Mouse (Mus musculus) MN1 (cell line): ENCODE data around the gene Luc7l3.

Source experiments
- DNase-seq: peaks from one replicate; pipeline ENCODE4 v3.0.0-alpha.2; 2016; ENCODE audit warnings: low spot score

Gene Luc7l3

DNA sequence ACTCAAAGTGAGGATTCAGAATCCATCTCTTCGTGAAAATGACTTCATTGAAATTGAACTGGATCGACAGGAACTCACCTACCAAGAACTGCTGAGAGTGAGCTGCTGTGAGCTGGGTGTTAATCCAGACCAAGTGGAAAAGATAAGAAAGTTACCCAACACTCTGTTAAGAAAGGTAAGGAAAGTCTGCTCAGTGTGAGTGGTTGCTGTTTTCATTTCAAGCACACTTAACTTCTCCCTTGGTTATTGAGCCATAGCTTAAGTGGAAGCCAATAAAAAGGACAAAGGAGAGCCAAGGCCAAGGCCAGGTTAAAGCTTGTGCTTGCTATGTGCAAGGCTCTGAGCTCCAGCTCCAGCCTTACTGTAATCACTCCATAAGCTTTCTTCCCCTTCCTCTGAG lies 16.6 kb upstream of the Luc7l3 start:
- DNase-seq = no peak

GRCm38 (mm10) chr11:94336551-94336950 lies 14.8 kb upstream of the Luc7l3 start:
- no peak for DNase-seq

DNA sequence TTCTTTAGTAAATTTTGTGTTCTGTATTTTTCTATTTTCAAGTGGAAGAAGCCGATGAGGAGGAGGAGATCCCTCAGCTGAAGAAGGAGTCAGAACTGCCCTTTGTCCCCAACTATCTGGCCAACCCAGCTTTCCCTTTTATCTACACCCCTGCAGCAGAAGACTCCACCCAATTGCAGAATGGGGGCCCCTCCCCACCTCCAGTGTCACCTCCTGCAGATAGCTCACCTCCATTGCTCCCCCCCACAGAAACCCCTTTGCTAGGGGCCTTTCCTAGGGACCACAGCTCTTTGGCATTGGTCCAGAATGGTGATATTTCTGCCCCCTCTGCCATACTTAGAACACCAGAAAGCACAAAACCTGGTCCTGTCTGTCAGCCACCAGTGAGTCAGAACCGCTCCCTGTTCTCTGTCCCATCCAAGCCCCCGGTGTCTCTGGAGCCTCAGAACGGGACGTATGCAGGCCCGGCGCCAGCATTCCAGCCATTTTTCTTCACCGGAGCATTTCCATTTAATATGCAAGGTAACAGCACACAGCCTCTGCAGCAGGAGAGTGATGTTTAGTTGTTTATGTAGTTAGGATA lies 12.7 kb upstream of the Luc7l3 start:
- no peak for DNase-seq

- no peak for DNase-seq
Measured at GRCm38 (mm10) chr11:94332726-94333125, 10.9 kb upstream of the Luc7l3 start.

- DNase-seq = no peak
Measured at GRCm38 (mm10) chr11:94330211-94330610, 8.4 kb upstream of the Luc7l3 start.

DNA sequence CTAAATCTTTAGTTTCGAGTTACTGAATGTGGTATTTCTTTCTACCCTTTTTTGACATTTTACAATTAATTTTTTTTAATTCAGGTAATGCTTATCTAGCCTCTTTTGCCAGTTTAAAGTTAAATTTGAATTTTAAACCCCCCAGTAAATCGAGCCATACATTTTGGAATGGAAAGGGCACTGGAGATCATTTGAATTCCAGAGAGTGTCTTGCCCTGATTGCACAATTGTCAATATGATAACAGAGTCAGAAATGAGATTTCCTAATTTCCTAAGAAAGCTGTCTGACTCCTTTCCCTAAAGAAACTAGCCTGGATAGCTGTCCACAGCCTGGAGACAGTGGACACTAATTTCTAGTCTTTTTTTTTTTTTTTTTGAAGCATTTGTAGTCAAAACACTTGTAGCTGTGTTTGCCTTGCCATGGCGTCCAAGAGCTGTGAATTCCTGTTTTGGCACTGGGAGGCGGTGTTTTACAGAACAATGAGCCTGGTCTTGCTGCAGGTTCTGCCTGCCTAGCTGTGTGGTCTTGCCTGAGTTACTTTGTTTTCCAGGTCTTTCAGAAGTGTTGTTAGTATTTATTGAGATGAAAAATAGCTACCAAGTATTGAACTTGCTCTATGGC lies 7.6 kb upstream of the Luc7l3 start:
- DNase-seq = peak; percentile 74

DNA sequence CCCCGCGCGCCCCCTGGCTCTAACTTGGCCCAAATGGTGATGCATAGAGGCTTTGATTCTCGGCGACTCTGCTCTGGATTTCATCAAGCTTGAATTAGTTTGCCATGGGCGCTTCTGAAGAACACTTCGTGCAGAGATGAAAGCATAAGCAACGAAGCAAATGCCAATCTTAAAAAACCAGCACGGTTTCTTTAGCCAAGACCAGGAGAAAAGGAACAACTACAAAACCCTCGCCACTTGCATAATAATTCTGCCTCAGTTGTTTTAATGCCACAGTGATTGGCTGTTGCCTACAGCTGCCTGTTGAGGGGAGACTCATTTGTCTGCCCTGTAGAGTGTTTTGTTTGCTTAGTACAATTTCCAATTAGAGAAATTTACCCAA lies 6.8 kb upstream of the Luc7l3 start:
- DNase-seq = peak; percentile 58

- peak; percentile 97 for DNase-seq
Measured at GRCm38 (mm10) chr11:94327693-94328643, 6.2 kb upstream of the Luc7l3 start, which contains the start of gene Ankrd40. Gene Ankrd40 (plus strand): TSS chr11:94328001.

- DNase-seq = peak; percentile 61
Measured at GRCm38 (mm10) chr11:94326961-94327411, 5.2 kb upstream of the Luc7l3 start.

DNA sequence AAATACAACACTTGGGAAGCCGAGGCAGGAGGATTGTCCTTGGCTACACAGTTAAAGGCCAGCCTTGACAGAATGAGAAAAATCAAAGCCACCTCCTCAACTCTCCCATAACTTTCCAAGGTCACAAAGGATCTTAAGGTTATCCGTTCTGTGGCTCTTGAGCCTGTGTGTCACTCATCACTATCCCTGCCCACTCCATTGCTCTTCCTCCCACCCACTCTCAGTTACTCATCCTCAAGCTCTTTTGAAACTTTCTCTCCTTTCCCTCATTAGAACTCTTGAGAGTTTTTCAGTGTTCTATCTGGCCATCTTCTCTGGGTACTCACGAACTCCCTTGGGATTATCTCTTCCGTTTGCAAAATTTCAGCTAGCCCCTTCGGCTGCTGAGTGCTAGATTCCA lies 2.8 kb upstream of the Luc7l3 start:
- DNase-seq = no peak

- DNase-seq = no peak
Measured at GRCm38 (mm10) chr11:94323271-94323925, 1.6 kb upstream of the Luc7l3 start.

DNA sequence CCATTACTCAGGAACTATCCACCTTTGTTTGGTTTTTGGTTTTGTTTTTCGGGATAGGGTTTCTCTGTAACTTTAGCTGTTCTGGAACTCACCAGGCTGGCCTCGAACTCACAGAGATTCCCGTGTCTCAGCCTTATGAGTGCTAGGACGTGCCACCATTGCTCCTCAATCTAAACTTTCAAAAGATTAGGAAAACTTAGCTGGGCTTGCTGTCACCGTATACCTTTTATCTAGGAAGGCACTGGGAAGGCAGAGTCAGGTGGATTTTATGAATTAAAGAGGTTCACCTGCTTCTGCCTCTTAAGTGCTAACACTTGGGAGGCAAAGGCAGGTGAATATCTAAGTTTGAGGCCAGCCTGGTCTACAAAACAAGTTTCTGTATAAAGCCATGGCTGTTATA lies 848 bp upstream of the Luc7l3 start:
- DNase-seq = no peak

GRCm38 (mm10) chr11:94320969-94321930 lies 538 bp downstream of the Luc7l3 start:
- DNase-seq = peak; percentile 30

- DNase-seq = no peak
Measured at GRCm38 (mm10) chr11:94318056-94318455, 3.7 kb downstream of the Luc7l3 start.

DNA sequence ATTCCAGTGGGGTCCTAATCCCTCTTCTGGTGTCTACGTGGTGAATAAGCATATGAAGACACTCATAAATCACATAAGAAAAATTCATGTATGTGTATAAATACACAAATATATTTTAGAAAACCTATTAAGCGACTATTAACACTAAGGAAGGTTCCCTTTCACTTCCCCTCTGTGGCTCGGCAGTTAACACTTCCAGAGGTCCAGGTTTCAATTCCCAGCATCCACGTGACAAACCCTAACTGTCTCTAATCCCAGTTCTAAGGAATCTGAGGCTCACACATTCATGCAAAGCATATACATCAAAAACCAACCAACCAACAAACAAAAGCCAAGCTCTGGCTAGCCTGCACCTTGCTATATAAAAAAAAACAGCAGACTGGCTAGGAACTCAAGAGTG lies 4.3 kb downstream of the Luc7l3 start:
- no peak for DNase-seq

GRCm38 (mm10) chr11:94317014-94317413 lies 4.8 kb downstream of the Luc7l3 start:
- no peak for DNase-seq

- no peak for DNase-seq
Measured at GRCm38 (mm10) chr11:94316528-94316927, 5.3 kb downstream of the Luc7l3 start.

DNA sequence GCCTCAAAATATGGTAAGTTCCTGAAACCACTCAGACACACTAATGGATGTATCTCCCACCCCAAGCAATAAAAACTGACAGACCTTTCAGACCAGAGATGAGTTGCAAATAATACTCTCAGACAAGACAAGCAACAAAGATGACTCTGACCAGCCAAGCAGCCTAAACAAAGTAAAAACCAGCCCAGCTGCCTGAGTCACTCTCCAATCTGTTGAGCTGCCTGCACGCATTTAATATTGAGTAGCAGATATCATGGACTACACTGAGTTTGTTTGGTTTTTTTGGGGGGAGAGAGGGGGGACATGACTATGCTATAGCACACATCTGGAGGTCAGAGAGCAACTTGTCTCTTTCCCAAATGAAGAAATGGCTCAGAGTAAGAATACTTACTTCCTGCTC lies 6.5 kb downstream of the Luc7l3 start:
- DNase-seq = no peak

- DNase-seq = no peak
Measured at GRCm38 (mm10) chr11:94314098-94314652, 7.6 kb downstream of the Luc7l3 start.

DNA sequence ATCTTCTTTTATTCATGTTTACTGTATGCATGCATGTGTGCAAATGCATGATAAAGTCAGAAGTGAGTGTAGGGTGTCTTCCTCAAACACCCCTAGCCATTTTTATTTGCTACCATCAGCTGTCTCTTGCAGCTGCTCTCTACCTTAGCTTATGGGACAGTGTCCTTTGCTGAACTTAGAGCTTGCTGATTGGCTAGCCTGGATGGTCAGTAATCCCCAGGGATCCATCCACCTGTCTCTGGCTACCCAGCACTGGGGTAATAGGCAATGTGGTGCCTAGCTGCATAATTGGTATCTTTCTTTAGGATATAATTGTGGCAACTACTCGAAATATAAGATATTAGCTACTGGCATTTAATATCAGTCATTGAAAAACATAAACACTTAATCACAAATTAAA lies 9.1 kb downstream of the Luc7l3 start:
- DNase-seq = no peak
